Mouse (Mus musculus) megakaryocyte, embryonic 14.5 days (primary cell): Measurements from ENCODE around the gene Zfp287.

Source experiments
- FLI1 ChIP-seq: IDR thresholded peaks from 2 replicates; pipeline ENCODE4 v1.6.1; 2012; ENCODE audit warnings: low read length, inconsistent platforms, mixed read lengths
- GATA1 ChIP-seq: IDR thresholded peaks from 3 replicates; pipeline ENCODE4 v1.6.1; 2012; ENCODE audit warnings: mixed read lengths, low read length, inconsistent platforms, borderline replicate concordance

DNA sequence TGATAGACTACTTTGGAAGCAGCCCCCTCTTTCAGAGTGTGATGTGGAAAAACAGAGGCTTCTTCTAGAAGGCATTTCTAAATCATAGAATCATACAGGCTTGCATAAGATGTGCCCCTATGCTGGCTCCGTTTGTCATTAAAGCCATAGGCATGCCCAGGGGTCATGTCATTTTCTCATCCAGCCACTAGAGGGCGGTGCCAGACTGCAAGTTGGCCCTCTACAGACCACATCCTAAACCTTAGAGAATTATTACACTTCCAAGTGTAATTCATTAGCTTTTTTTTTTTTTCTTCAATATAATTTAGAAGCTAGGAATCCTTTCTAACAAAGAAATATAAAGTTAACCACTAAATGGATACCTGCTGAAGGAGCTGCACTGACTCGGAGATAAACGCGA, 12.4 kb upstream of the Zfp287 start:
- no peak for TF ChIP-seq FLI1
- TF ChIP-seq GATA1: no peak
